Mouse (Mus musculus) cerebellum, adult 2 months (tissue): ENCODE results near the gene Krt90.

Experiments
- CTCF ChIP-seq: fragments of 200-500 bp; IDR thresholded peaks from 2 replicates; pipeline ENCODE4 v1.5.1; 2011; ENCODE audit warnings: low read depth, mild to moderate bottlenecking, control low read depth, low read length, moderate library complexity, borderline replicate concordance; ENCODE audit not compliant: insufficient read depth
- POLR2A ChIP-seq: fragments of 200-500 bp; IDR thresholded peaks from 2 replicates; pipeline ENCODE4 v1.6.1; 2011; ENCODE audit warnings: low read length, control low read depth, borderline replicate concordance; ENCODE audit not compliant: insufficient read depth

DNA sequence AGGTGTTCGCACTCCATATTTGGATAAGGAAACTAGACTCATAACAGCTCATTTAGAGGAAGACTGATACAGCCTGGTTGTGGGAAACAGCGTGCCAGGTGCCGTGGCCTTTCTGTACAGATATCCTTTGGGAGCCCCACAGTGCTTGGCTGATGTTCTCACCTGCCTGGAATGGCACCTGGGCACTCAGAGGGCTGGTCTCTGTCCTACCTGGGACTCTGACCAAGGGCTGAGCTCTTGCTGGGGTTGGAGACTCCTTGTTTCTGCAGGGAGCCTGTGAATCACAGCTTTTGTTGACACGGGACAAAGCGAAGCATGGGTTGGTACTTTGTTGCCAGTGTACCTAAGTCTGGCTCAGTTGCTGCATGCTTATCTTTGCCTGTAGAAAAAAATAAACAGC lies 12.8 kb upstream of the Krt90 start:
- TF ChIP-seq CTCF (no peak), POLR2A (no peak)
